Mouse (Mus musculus) gonadal fat pad, adult 2 months (tissue): ENCODE data around the gene Cyp3a11. TPM values are rescaled to one million over a fixed set of nuclear protein-coding genes. Genes with fewer than 3 reads are reported as not detected.
"Not testable (repeated sequence)": the region's sequence is repeated elsewhere in the genome, so short reads cannot be mapped to it uniquely, and the experiment has no call there.

Experiments
- DNase-seq: peaks from one replicate; pipeline ENCODE4 v3.0.0-alpha.2; 2012; ENCODE audit warnings: low read depth
- polyA plus RNA-seq: library from polyadenylated mRNA; depleted of rRNA; stranded (reverse); fragments of >200 nt; gene quantifications from 2 replicates; pipeline ENCODE4 v1.2.3, GENCODE M21; 2012; rRNA removed

The Cyp3a11 gene
- polyA plus RNA-seq = 0.60 TPM in 1 of 2 replicates, not detected in the other

DNA sequence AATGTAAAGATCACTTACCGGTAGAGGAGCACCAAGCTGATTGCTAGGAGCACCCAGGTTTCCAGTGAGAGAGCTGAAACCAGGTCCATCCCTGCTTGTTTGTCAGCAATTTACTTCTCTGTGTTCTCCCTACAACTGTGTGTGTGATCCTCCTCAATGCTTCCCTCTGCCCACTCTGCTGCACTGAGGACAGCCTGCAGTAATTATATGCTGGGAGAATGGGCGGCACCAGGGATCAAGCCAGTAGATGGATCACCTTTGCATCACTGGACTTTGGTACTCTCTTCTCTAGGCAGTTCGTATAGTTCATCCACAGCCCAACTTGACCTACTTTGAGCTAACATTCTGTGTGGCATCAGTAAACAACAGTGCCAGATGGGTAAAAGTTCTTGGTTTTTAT, at the start of gene Cyp3a11:
TSS of gene Cyp3a11 (minus strand) at position 277 of the 400 bp plus-strand sequence.
- DNase-seq = no peak

DNA sequence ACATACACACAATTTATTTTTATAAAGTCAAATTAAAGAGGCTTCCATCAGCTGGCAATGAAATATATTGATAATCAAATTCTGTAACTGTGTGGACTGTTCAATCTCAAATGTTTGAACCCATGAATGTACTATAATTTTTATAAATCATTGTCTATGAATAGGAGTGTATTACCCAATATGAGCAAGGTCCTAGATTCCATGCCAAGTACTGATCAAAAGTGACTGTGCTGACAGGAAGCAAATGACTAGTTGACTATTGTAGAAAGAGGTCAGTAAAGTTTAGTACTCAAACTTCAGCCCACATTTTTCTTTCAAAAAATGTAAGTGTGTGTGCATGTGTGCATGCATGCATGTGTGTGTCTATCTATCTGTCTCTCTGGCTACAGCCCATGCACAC, 33.1 kb upstream of the Cyp3a11 start:
- DNase-seq = no peak

DNA sequence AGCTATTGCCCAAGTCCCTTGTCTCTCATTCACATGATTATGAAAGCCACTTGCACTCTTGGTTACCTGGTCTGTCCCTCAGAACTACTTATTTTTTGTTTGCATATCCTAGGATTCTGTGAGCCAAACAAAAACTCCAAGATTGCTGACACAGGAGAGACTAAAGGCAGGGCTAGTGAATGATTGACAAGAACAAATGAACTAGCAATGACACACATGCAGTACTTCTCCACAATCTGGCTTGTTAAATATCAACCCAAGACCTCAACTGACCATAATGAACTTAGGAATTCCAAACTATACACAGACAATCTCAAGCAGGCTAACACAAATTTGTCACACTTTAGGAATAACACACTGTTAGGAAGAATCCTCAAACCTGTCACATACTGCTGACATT, 32.0 kb upstream of the Cyp3a11 start:
- DNase-seq = no peak

- DNase-seq = not testable (repeated sequence)
These were observed 27.2 kb upstream of the Cyp3a11 start for GRCm38 (mm10) chr5:145906937-145907336.

- no peak for DNase-seq
These were observed 24.8 kb upstream of the Cyp3a11 start for GRCm38 (mm10) chr5:145904535-145904934.

- no peak for DNase-seq
These were observed 23.6 kb upstream of the Cyp3a11 start for GRCm38 (mm10) chr5:145903349-145903748.

DNA sequence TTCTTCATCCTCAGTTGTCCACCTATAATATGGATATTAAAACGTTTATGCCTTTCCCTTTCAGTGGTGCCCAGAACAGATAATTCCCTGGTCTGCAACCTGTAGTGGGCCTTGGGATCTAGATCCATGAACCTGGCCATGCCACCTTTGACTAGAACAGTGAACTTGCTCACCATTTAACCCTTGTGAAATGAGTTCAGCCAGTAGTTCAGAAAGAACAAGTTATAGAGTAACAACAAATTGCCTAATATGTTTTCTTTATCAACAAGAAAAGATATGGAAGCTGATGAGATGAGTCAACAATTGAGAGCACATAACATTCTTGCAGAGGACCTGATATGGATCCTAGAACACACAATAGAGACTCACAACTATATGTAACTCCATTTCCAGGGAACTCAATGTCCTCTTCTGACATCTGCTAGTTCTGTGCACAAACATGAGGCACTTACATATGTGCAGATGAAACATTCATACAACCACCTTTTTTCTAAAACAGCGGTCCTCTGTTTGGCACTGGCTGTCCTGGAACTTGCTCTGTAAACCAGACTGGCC, 20.7 kb upstream of the Cyp3a11 start:
- no peak for DNase-seq

DNA sequence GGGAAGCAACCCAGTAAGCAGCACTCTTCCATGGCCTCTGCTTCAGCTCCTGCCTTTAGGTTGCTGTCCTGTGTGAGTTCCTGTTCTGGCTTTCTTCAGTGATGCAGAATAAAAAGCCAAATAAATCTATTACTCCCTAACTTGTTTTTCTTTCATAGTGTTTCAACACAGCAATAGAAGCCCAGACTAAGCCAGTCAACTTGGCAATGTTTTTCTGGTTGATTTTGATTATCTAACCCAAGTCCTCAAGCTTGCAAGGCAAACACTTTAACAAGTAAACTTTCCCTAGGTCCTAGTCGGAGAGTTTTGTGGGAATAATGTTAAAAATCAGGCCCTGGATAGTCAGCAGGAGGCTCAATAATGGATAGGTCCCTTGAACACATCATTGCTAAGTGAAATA, 17.5 kb upstream of the Cyp3a11 start:
- no peak for DNase-seq

DNA sequence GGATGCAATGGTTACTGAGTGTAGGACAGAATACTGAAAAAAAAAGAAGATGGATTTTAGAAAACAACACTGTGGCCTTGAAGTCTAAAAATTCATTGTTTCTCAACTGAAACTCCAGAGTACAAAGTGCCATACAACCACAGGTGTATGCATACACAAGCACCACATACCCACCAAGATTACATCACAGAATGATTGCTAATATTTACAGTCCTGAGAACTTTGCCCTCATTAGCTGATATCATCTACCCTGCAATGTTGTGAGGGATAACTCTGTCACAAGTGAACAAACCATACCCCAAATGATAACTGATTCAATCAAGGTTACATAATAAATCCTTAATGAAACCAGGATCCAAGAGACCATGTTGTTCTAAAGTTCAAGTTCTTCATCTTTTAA, 1.4 kb upstream of the Cyp3a11 start:
- no peak for DNase-seq

DNA sequence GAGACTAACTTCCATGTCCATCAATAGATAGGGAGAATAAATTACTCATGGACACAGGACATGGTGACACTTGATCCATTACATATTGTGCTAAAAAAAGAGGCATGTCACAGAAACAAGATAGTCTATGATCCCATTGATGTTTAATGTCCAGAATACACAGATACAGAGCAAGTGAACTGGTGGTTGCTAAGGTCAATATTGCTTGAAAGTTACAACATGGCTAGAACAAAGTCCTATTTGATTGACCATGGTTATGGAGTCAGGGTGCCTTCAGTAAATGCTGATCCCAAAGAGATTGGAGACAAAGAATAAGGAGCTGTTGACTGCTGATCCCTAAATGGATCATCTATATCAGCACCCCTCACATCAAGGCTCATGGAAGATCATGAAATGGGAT, 12.3 kb downstream of the Cyp3a11 start:
- DNase-seq = not testable (repeated sequence)

DNA sequence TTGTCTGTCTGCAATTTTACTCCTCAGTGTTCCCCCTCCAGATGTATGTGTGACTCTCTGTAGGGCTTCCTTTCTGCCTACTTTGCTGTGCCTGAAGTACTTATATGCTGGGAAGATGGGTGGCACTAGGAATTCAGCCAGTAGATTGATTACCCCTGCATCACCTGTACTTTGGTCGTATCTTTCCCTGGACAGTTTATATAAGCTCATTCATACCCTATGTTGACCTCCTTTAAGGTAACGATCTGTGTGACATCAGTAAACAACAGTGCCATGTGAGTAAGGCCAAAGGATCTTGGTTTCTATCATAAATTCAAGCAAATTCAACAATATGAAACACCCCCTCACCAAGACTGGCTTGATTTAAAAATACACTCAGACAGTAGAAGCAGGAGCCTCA, 74.0 kb downstream of the Cyp3a11 start, which contains the start of gene Cyp3a44:
TSS of gene Cyp3a44 (minus strand) at position 79 of the 400 bp plus-strand sequence.
- not testable (repeated sequence) for DNase-seq

Other genes starting within 250 kb of the Cyp3a11 start
- gene Cyp3a41a, start 159.8 kb downstream of the Cyp3a11 start, polyA plus RNA-seq = 0.10 TPM in 1 of 2 replicates, not detected in the other
- gene Cyp3a44, start 74.1 kb downstream of the Cyp3a11 start, polyA plus RNA-seq = not detected in 2 replicates
- gene Cyp3a25, start 129.7 kb upstream of the Cyp3a11 start, polyA plus RNA-seq = 0.10 TPM in 1 of 2 replicates, not detected in the other
- not detected in 2 replicates for gene Cyp3a59, start 199.3 kb upstream of the Cyp3a11 start, polyA plus RNA-seq